Mouse (Mus musculus) brown adipose tissue, adult 24 weeks (tissue): ENCODE data around the gene Kif17. TPM values are rescaled to one million over a fixed set of nuclear protein-coding genes. Genes with fewer than 3 reads are reported as not detected.

ENCODE experiments used
- H3K27ac ChIP-seq: fragments of 200-500 bp; replicated peaks from 2 replicates; pipeline ENCODE4 v1.5.1; 2012; ENCODE audit warnings: low read depth, mild to moderate bottlenecking, low read length
- H3K4me1 ChIP-seq: fragments of 200-500 bp; 2 replicates; pipeline ENCODE4 v1.6.1; 2012; ENCODE audit warnings: low read length, mixed read lengths; ENCODE audit not compliant: control insufficient read depth, insufficient read depth, insufficient read length
- H3K4me3 ChIP-seq: fragments of 200-500 bp; 2 replicates; pipeline ENCODE4 v1.5.1; 2012; ENCODE audit warnings: low read depth, mild to moderate bottlenecking, low read length, moderate library complexity; ENCODE audit not compliant: insufficient read depth
- polyA plus RNA-seq: library from polyadenylated mRNA; stranded (reverse); fragments of >200 nt; gene quantifications from 2 replicates; pipeline ENCODE4 v1.2.4, GENCODE M21; 2012; ENCODE audit not compliant: missing spikeins, insufficient read depth, insufficient read length

Gene Kif17
- polyA plus RNA-seq, 1 experiment, result not detected

DNA sequence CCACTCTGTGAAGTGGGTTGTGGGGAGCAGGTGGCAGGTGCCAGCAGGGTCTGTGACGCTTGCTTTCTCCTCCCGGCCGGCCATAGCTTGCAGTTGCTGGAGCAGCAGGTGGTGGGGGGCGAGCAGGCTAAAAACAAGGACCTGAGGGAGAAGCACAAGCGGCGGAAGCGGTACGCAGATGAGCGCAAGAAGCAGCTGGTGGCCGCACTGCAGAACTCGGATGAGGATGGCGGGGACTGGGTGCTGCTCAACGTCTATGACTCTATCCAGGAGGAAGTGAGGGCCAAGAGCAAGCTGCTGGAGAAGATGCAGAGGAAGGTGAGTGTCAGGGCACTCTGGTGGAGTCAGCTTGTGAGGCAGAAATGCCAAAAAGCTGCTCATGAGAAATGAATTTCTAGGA is 41.8 kb downstream of the Kif17 start:
- Histone ChIP-seq H3K27ac (no peak overlapping the region), H3K4me3 (no peak overlapping the region), H3K4me1 (no peaks in the 10 kb centered on the region)

- Histone ChIP-seq H3K4me3 (no peak overlapping the region), H3K27ac (no peak overlapping the region), H3K4me1 (no peaks in the 10 kb centered on the region)
Measured at GRCm38 (mm10) chr4:138293261-138293948, 43.2 kb downstream of the Kif17 start.

DNA sequence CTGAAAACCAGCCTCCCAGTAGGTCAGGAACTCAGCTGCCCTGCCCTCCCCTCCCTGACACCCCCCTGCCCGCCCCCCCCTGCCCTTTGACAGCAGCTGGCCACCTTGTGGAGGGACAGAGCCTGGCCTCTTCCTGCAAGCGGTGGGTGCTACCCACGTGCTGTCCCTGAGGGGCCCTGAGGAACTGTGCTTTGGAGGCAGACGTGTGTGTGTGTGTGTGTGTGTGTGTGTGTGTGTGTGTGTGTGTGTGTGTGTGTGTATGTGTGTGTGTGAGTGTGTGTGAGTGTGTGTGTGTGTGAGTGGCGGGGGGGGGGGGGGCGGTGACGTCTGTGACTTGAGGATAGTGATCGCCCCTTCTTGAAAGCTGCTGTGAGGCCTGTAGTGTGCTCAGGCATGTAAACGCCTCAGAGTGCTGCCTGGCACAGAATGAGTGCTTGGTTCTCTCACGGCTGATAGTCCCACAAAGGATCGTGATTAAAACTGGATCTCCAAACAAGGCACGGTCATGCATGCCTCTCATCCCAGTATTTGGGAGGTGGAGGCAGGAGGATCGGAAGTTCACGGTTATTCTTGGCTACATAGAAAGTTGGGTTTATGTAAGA is 43.8 kb downstream of the Kif17 start:
- H3K4me1 ChIP-seq, result no peaks in the 10 kb centered on the region
- H3K27ac ChIP-seq, result no peak overlapping the region
- H3K4me3 ChIP-seq, result no peak overlapping the region

DNA sequence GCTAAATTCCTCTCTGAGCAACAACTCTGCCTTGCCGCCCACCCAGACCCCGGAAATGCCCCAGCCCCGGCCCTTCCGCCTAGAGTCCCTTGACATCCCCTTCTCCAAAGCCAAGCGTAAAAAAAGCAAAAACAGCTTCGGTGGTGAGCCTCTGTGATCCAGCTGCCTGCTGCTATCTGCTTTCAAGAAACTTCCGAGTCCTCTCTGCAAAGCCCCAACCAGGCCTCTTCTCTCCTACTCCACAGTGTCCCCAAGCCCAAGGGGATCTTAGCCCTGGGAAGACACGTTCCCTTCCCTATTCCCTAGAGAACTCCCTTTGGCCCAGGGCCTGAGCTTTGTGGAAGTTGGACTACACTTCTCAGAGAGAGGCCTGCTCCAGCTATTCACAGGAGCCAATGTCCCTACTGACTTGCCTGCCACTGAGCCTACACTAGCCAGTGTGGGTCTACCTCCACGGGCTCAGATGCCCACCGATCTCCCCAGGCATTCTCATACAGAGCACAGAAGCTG is 51.1 kb downstream of the Kif17 start:
- H3K4me3 ChIP-seq, result no peak overlapping the region
- H3K27ac ChIP-seq, result no peak overlapping the region
- H3K4me1 ChIP-seq, result 0 out of 2 replicates have a peak, but pooled peaks cover 6% of the 10 kb centered on the region

DNA sequence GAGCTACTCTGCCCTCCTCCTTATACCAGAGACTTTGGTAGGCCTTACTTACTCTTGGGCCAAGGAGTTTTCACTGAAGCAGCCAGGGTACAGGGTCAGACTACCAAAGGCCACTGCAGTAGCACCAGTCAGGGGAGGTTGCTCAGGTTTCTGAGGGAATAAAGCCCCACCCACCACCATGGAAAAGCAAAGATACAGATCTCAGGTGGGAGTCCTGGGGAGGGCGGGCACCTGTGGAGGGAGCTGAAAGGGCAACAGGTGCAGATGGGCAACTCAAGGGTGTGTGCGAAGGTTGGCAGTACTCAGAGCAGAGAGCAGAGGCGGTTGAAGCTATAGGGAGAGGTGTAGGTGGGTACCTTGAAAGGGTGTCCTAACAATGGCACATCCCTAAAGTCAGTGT is 52.8 kb downstream of the Kif17 start:
- no peak overlapping the region for H3K27ac ChIP-seq
- H3K4me1 ChIP-seq, result 0 out of 2 replicates have a peak, but pooled peaks cover 6% of the 10 kb centered on the region
- H3K4me3 ChIP-seq, result no peak overlapping the region

GRCm38 (mm10) chr4:138303742-138304141 is 53.5 kb downstream of the Kif17 start:
- Histone ChIP-seq H3K4me1 (0 out of 2 replicates have a peak, but pooled peaks cover 6% of the 10 kb centered on the region), H3K4me3 (peak overlapping the region; percentile 57), H3K27ac (no peak overlapping the region)

DNA sequence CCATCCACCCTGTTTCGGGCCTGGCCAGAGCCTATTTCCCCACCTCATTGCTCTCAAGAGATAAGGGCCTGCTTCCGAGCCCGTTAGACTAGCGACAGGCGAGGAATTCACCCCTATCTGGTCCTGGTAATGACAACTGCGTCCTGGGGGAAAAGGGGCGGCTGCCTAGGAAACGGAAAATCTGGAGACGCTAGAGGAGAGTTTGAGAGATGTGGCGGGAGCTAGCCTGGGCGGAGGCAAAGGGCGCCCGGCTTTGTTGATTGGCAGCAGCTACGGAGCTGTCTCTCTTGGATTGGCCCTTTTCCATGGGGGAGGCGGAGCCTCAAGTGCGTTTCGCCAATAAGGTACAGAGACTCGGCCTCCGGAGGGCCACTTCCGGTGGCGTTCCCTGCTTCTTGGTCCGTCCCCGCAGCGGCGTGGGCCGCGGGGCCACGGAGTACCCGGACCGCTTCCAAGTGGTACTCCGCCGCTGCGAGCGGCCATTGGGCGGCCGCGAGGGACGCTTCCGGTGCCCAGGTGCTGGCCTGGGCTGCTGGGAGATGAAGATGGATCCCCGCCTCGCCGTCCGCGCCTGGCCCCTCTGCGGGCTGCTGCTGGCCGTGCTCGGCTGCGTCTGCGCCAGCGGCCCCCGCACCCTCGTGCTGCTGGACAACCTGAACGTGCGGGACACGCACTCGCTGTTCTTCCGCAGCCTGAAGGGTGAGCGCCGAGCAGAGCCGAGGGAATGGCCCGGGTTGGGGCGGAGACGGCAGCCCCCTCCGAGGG is 54.3 kb downstream of the Kif17 start, which contains the start of gene Ddost:
Gene Ddost, plus strand, starts transcription at position 391 of the 765 bp plus-strand sequence.
- Histone ChIP-seq H3K4me1 (0 out of 2 replicates have a peak, but pooled peaks cover 6% of the 10 kb centered on the region), H3K27ac (no peak within 1 kb of the TSS), H3K4me3 (peak within 1 kb of the TSS; percentile 81)

- Histone ChIP-seq H3K4me3 (no peak overlapping the region), H3K4me1 (0 out of 2 replicates have a peak, but pooled peaks cover 6% of the 10 kb centered on the region), H3K27ac (no peak overlapping the region)
Measured at GRCm38 (mm10) chr4:138307025-138307424, 56.8 kb downstream of the Kif17 start.

DNA sequence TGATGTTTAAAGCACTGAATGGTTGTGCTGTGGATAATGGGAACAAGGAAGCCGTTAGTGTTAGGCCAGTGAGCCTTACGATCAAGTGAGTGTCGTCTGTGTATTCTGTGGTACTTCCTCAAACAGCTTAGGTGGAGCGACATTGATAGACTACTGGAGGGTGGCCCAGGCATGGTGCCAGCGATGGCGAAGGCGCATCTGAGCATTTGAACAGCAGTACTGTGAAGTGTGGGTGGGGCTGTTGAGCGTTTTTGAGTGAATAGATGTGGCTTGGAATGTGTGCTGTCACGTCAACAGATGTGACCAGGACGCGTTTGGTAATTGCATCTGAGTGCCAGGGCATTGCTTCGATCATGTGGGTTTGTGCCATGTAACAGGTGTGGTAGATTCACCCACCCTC is 57.5 kb downstream of the Kif17 start:
- Histone ChIP-seq H3K4me3 (no peak overlapping the region), H3K27ac (no peak overlapping the region), H3K4me1 (0 out of 2 replicates have a peak, but pooled peaks cover 6% of the 10 kb centered on the region)

DNA sequence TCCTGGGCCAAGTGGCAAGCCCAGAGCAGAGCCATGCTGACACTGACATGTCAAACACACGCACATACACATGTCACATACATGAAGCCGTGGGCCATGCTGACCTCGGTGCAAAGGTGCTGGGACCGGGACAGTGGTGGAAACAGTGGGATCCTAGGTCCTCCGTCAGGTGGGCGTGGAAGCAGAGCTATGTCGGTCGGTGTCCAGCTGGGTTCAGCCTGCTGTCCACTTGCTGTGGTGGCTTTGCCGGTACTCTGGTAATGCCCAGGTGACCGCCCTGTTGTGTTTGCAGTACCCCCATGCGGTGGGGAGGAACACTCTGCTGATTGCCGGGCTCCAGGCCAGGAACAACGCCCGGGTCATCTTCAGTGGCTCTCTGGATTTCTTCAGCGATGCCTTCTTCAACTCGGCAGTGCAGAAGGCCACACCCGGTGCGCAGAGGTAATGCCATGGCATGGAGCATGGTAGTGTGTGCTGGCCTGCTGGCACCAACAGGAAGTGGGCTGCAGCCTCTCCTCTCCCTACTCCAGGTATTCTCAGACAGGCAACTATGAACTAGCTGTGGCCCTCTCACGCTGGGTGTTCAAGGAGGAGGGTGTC is 60.2 kb downstream of the Kif17 start:
- Histone ChIP-seq H3K4me1 (0 out of 2 replicates have a peak, but pooled peaks cover 3% of the 10 kb centered on the region), H3K4me3 (no peak overlapping the region), H3K27ac (no peak overlapping the region)

DNA sequence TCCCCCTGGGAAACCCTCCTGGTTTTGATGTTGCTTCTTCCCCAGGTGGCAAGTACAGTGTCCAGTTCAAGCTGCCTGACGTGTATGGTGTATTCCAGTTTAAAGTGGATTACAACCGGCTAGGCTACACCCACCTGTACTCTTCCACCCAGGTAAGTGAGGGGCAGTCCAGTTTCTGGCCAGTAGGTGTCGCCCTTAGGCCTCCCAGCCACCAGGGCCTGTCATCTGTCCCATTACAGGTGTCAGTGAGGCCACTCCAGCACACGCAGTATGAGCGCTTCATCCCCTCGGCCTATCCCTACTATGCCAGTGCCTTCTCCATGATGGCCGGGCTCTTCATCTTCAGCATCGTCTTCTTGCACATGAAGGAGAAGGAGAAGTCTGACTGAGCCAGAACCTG is 61.4 kb downstream of the Kif17 start:
- Histone ChIP-seq H3K4me1 (no peaks in the 10 kb centered on the region), H3K27ac (no peak overlapping the region), H3K4me3 (no peak overlapping the region)

- H3K27ac ChIP-seq, result no peak overlapping the region
- no peak overlapping the region for H3K4me3 ChIP-seq
- no peaks in the 10 kb centered on the region for H3K4me1 ChIP-seq
Measured at GRCm38 (mm10) chr4:138312105-138312504, 61.9 kb downstream of the Kif17 start.

GRCm38 (mm10) chr4:138313021-138313420 is 62.8 kb downstream of the Kif17 start:
- no peak overlapping the region for H3K4me3 ChIP-seq
- H3K4me1 ChIP-seq, result no peaks in the 10 kb centered on the region
- H3K27ac ChIP-seq, result no peak overlapping the region

DNA sequence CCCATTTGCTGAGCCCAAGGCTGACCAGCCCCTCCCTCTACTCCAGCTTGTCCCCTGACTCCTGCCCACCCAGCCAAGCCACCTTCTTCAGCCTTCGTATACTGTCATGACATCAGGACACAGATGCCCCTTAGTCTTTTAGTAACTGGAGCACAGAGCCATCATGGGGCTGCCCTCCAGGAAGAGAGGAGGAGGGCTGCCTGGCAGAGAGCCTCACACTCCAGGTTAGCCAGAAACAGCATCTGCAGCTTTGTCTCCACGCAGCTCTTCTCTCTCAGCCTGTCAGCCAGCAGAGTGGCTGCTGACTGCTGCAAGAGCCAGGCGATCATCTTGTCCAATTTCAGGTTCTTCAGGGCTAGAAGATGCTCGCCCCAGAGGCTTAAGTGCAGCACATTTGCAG is 63.6 kb downstream of the Kif17 start:
- Histone ChIP-seq H3K4me1 (no peaks in the 10 kb centered on the region), H3K27ac (no peak overlapping the region), H3K4me3 (no peak overlapping the region)

GRCm38 (mm10) chr4:138315781-138316180 is 65.5 kb downstream of the Kif17 start:
- H3K4me3 ChIP-seq, result no peak overlapping the region
- H3K4me1 ChIP-seq, result no peaks in the 10 kb centered on the region
- no peak overlapping the region for H3K27ac ChIP-seq
